Mouse (Mus musculus): ENCODE results near the gene Slc35g3. TPM values are rescaled to one million over a fixed set of nuclear protein-coding genes. Genes with fewer than 3 reads are reported as not detected.

The Slc35g3 gene
- polyA plus RNA-seq, 1 experiment from 2014 or later: not detected

- H3K4me1 ChIP-seq: no peaks in the 10 kb centered on the region
- no peak overlapping the region for H3K4me2 ChIP-seq (replicated peaks)
- H3K27me3 ChIP-seq (replicated peaks): no peaks in the 10 kb centered on the region
- no peak overlapping the region for H3K27ac ChIP-seq
- 77% methylated on average over 3 of the region's 3 CpGs for WGBS
- no peak for ATAC-seq (ENCODE audit: low FRiP score, low read depth)
- H3K36me3 ChIP-seq: no peaks in the 10 kb centered on the region
- no peak overlapping the region for H3K4me3 ChIP-seq
- no peak overlapping the region for H3K9ac ChIP-seq
- 0 out of 2 replicates have a peak, but pooled peaks cover 3% of the 10 kb centered on the region for H3K9me3 ChIP-seq
Observed at GRCm38 (mm10) chr11:69710470-69710869, 51.3 kb downstream of the Slc35g3 start.

Other genes starting within 250 kb of the Slc35g3 start
- 1.6 and 1.9 TPM in 2 replicates for gene Dnah2, start 212.9 kb downstream of the Slc35g3 start, polyA plus RNA-seq (2016; fragmentation: Nextera tagmentation; extraction: Ambion mirVana)
- 54.4 and 57.4 TPM in 2 replicates for gene Efnb3, start 201.8 kb downstream of the Slc35g3 start, polyA plus RNA-seq (2016; fragmentation: Nextera tagmentation; extraction: Ambion mirVana)
- 32.2 and 32.4 TPM in 2 replicates for gene Wrap53, start 181.7 kb downstream of the Slc35g3 start, polyA plus RNA-seq (2016; fragmentation: Nextera tagmentation; extraction: Ambion mirVana)
- 116 and 120 TPM in 2 replicates for gene Trp53, start 181.6 kb downstream of the Slc35g3 start, polyA plus RNA-seq (2016; fragmentation: Nextera tagmentation; extraction: Ambion mirVana)
- 8.4 and 10.8 TPM in 2 replicates for gene Atp1b2, start 156.0 kb downstream of the Slc35g3 start, polyA plus RNA-seq (2016; fragmentation: Nextera tagmentation; extraction: Ambion mirVana)
- not detected in 2 replicates for gene Shbg, start 144.1 kb downstream of the Slc35g3 start, polyA plus RNA-seq (2016; fragmentation: Nextera tagmentation; extraction: Ambion mirVana)
- gene Sat2, start 139.9 kb downstream of the Slc35g3 start, polyA plus RNA-seq (2016; fragmentation: Nextera tagmentation; extraction: Ambion mirVana): 22.0 and 23.3 TPM in 2 replicates
- 55.8 and 71.5 TPM in 2 replicates for gene Fxr2, start 129.0 kb downstream of the Slc35g3 start, polyA plus RNA-seq (2016; fragmentation: Nextera tagmentation; extraction: Ambion mirVana)
- gene Sox15, start 106.7 kb downstream of the Slc35g3 start, polyA plus RNA-seq (2016; fragmentation: Nextera tagmentation; extraction: Ambion mirVana): 0.30 TPM in 1 of 2 replicates, not detected in the other
- 81.4 and 82.6 TPM in 2 replicates for gene Mpdu1, start 99.3 kb downstream of the Slc35g3 start, polyA plus RNA-seq (2016; fragmentation: Nextera tagmentation; extraction: Ambion mirVana)
- gene Cd68, start 95.8 kb downstream of the Slc35g3 start, polyA plus RNA-seq (2016; fragmentation: Nextera tagmentation; extraction: Ambion mirVana): 7.7 and 8.0 TPM in 2 replicates
- 598 and 684 TPM in 2 replicates for gene Eif4a1, start 89.5 kb downstream of the Slc35g3 start, polyA plus RNA-seq (2016; fragmentation: Nextera tagmentation; extraction: Ambion mirVana)
- gene Senp3, start 79.9 kb downstream of the Slc35g3 start, polyA plus RNA-seq (2016; fragmentation: Nextera tagmentation; extraction: Ambion mirVana): 97.8 and 115 TPM in 2 replicates
- gene Tnfsf13, start 76.2 kb downstream of the Slc35g3 start, polyA plus RNA-seq (2016; fragmentation: Nextera tagmentation; extraction: Ambion mirVana): 0.20 TPM in 1 of 2 replicates, not detected in the other
- 1.9 and 2.7 TPM in 2 replicates for gene Tnfsf12, start 66.1 kb downstream of the Slc35g3 start, polyA plus RNA-seq (2016; fragmentation: Nextera tagmentation; extraction: Ambion mirVana)
- gene Tnfsfm13, start 65.9 kb downstream of the Slc35g3 start, polyA plus RNA-seq (2016; fragmentation: Nextera tagmentation; extraction: Ambion mirVana): 1.4 TPM in 2 replicates
- 28.5 and 31.2 TPM in 2 replicates for gene Polr2a, start 3.3 kb downstream of the Slc35g3 start, polyA plus RNA-seq (2016; fragmentation: Nextera tagmentation; extraction: Ambion mirVana)
- gene Zbtb4, start 3.9 kb upstream of the Slc35g3 start, polyA plus RNA-seq (2016; fragmentation: Nextera tagmentation; extraction: Ambion mirVana): 2.3 and 2.4 TPM in 2 replicates
- gene Chrnb1, start 34.0 kb upstream of the Slc35g3 start, polyA plus RNA-seq (2016; fragmentation: Nextera tagmentation; extraction: Ambion mirVana): 5.3 and 5.8 TPM in 2 replicates
- 4.1 and 5.6 TPM in 2 replicates for gene Fgf11, start 39.9 kb upstream of the Slc35g3 start, polyA plus RNA-seq (2016; fragmentation: Nextera tagmentation; extraction: Ambion mirVana)
- gene Tmem102, start 43.7 kb upstream of the Slc35g3 start, polyA plus RNA-seq (2016; fragmentation: Nextera tagmentation; extraction: Ambion mirVana): 1.1 and 1.7 TPM in 2 replicates
- not detected in 2 replicates for gene Gm39566, start 53.3 kb upstream of the Slc35g3 start, polyA plus RNA-seq (2016; fragmentation: Nextera tagmentation; extraction: Ambion mirVana)
- not detected in 2 replicates for gene Spem2, start 56.5 kb upstream of the Slc35g3 start, polyA plus RNA-seq (2016; fragmentation: Nextera tagmentation; extraction: Ambion mirVana)
- 0.52 TPM in 1 of 2 replicates, not detected in the other for gene Spem1, start 60.2 kb upstream of the Slc35g3 start, polyA plus RNA-seq (2016; fragmentation: Nextera tagmentation; extraction: Ambion mirVana)
- gene Nlgn2, start 75.8 kb upstream of the Slc35g3 start, polyA plus RNA-seq (2016; fragmentation: Nextera tagmentation; extraction: Ambion mirVana): 14.1 and 16.6 TPM in 2 replicates
- gene Tmem256, start 76.5 kb upstream of the Slc35g3 start, polyA plus RNA-seq (2016; fragmentation: Nextera tagmentation; extraction: Ambion mirVana): 325 and 328 TPM in 2 replicates
- gene Plscr3, start 84.4 kb upstream of the Slc35g3 start, polyA plus RNA-seq (2016; fragmentation: Nextera tagmentation; extraction: Ambion mirVana): 64.4 and 69.9 TPM in 2 replicates
- gene Tnk1, start 96.8 kb upstream of the Slc35g3 start, polyA plus RNA-seq (2016; fragmentation: Nextera tagmentation; extraction: Ambion mirVana): 0.22 and 0.30 TPM in 2 replicates
- gene Tmem95, start 116.0 kb upstream of the Slc35g3 start, polyA plus RNA-seq (2016; fragmentation: Nextera tagmentation; extraction: Ambion mirVana): not detected in 2 replicates
- gene Kctd11, start 119.4 kb upstream of the Slc35g3 start, polyA plus RNA-seq (2016; fragmentation: Nextera tagmentation; extraction: Ambion mirVana): 3.1 TPM in 2 replicates
- gene Acap1, start 133.6 kb upstream of the Slc35g3 start, polyA plus RNA-seq (2016; fragmentation: Nextera tagmentation; extraction: Ambion mirVana): 0.54 and 0.90 TPM in 2 replicates
- 17.7 and 18.1 TPM in 2 replicates for gene 2810408A11Rik, start 139.0 kb upstream of the Slc35g3 start, polyA plus RNA-seq (2016; fragmentation: Nextera tagmentation; extraction: Ambion mirVana)
- gene Neurl4, start 139.1 kb upstream of the Slc35g3 start, polyA plus RNA-seq (2016; fragmentation: Nextera tagmentation; extraction: Ambion mirVana): 19.8 and 20.4 TPM in 2 replicates
- gene Gps2, start 151.9 kb upstream of the Slc35g3 start, polyA plus RNA-seq (2016; fragmentation: Nextera tagmentation; extraction: Ambion mirVana): 82.4 and 92.0 TPM in 2 replicates
- 1,451 and 1,549 TPM in 2 replicates for gene Eif5a, start 160.0 kb upstream of the Slc35g3 start, polyA plus RNA-seq (2016; fragmentation: Nextera tagmentation; extraction: Ambion mirVana)
- gene Ybx2, start 173.8 kb upstream of the Slc35g3 start, polyA plus RNA-seq (2016; fragmentation: Nextera tagmentation; extraction: Ambion mirVana): 5.5 and 6.0 TPM in 2 replicates
- gene Slc2a4, start 186.2 kb upstream of the Slc35g3 start, polyA plus RNA-seq (2016; fragmentation: Nextera tagmentation; extraction: Ambion mirVana): 12.3 and 12.4 TPM in 2 replicates
- gene Cldn7, start 202.8 kb upstream of the Slc35g3 start, polyA plus RNA-seq (2016; fragmentation: Nextera tagmentation; extraction: Ambion mirVana): 2.1 and 3.2 TPM in 2 replicates
- gene Ctdnep1, start 219.2 kb upstream of the Slc35g3 start, polyA plus RNA-seq (2016; fragmentation: Nextera tagmentation; extraction: Ambion mirVana): 23.0 and 24.3 TPM in 2 replicates
- gene Elp5, start 220.5 kb upstream of the Slc35g3 start, polyA plus RNA-seq (2016; fragmentation: Nextera tagmentation; extraction: Ambion mirVana): 129 and 131 TPM in 2 replicates
- gene Gabarap, start 229.2 kb upstream of the Slc35g3 start, polyA plus RNA-seq (2016; fragmentation: Nextera tagmentation; extraction: Ambion mirVana): 577 and 592 TPM in 2 replicates
- gene Phf23, start 233.8 kb upstream of the Slc35g3 start, polyA plus RNA-seq (2016; fragmentation: Nextera tagmentation; extraction: Ambion mirVana): 89.4 and 92.5 TPM in 2 replicates
- gene Dvl2, start 238.6 kb upstream of the Slc35g3 start, polyA plus RNA-seq (2016; fragmentation: Nextera tagmentation; extraction: Ambion mirVana): 39.0 and 40.7 TPM in 2 replicates